Mouse (Mus musculus): Measurements from ENCODE around the gene Pkd1.

GRCm38 (mm10) chr17:24596471-24597183, 47.0 kb downstream of the Pkd1 start:
- TF ChIP-seq CTCF (IDR thresholded peaks at IDR 0.05; ENCODE audit: low read depth, low read length) (no peak), POLR2A (IDR thresholded peaks at IDR 0.05; ENCODE audit: insufficient read depth, low read length) (no peak), EP300 (IDR thresholded peaks at IDR 0.05; ENCODE audit: insufficient read depth, low read depth, low read length) (no peak)
